Mouse (Mus musculus): ENCODE measurements around the gene Ralgps1.
A peak's percentile ranks its signal among the peaks of the same experiment; 100 is the strongest.

Ralgps1 gene

DNA sequence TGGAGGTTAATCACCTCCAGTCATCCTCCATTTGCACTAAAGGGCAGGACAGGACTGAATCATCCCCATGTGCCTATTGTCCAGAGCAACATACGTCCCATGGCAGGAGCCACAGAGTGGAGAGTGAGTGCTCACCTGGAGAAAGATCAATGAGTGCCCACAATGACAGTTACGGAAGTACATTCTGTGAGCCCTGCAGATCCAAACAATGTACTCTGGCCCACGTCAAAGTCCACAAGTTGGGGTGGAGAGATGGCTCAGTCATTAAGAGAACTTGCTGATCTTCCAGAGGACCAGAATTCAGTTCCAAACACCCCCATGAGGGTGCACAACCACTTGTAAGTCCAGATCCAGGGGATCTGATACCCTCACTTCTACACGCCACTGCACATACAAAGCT, 7.4 kb downstream of the Ralgps1 start:
- DNase-seq (ENCODE audit: extremely low spot score, low read depth, low spot score) = no peak

DNA sequence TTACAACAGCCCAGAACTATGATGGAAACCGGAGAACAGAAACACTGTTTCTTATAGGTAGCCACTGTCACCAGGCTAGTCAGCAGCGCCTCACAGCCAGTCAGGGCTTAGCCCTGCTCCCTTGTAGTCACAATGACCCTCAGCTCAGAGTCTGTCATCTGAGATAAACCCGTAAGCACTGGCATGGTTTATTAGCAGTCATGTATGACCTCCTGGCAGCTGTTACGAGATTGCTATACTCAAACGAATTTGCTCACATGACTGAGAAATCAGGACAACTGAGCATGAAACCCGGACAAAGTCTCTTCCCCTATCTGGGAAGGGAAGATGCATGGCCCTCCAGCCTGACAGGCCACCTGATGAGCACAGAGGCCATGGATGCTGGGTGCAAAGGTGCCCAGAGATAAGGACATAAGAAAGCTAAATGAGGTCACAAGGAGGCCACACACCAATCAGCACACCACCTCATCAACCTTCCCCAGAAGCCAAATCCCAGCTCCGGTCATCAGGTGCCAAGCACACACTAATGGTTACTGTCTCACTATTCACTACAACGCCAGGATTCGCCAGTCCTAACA, 10.1 kb downstream of the Ralgps1 start:
- DNase-seq (ENCODE audit: extremely low spot score, low read depth, low spot score) = no peak

DNA sequence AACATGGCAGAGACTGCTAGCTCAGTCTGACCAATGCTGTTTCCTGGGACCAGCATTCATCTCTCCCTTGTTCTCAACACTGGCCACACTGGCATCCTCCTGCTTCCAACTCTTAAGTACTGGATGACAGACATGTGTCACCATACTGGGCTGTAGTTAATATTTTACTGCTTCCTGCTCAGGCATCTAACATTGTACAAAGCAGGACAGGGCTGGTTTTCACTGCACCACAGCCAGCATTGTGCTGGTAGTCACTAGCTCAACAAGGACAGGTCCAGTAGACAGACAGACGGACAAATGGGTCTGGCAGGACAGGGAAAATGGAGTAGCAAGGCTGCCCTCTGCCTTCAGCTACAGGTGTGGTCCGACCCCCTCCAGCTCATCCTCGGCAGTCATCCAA, 10.7 kb downstream of the Ralgps1 start:
- no peak for DNase-seq (ENCODE audit: extremely low spot score, low read depth, low spot score)

DNA sequence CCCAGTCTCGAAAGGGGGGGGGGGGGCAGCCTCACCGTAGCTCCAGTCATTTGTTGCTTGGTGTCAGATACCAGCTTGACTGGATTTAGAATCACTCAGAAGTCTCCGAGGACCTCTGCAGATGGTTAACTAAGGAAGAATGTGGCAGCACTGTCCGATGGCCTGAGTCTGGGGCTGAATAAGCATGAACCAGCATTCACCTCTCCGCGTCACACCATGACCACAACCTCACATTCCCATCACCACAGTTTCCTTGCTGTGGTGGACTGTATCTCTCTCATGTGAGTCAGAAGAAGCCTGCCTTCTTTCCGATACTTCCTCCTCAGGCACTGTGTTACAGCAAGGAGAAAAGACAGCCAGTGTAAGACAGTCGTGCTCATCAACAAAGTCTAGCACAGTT, 12.1 kb downstream of the Ralgps1 start:
- DNase-seq (ENCODE audit: extremely low spot score, low read depth, low spot score) = no peak

DNA sequence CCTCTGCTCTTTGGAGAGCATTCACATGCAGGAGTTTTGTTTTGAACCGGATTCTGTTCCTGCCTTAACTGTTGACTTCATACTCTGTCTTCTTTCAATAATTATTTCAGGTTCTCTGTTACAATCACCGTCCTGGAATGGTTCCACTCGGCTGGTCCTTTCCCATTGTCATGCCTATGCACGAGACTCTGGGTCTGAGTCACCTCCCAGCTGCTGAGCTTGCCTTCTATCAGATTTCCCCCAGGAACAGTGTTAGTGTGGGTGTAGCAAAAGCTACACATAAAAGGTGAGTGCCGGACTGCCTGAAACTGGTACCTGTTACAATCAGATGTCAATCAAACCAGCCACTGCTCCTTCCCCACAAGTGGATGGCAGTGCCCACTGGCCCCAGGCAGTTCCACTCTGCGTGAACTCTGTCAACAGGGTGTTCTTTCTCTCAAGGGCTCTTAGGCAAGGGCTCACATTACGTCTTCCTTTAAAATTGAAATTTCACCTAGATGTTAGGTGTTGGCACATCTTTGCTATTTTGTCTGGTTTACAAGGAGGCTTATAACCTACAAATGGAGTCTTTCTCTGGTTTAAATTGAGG, 13.9 kb downstream of the Ralgps1 start:
- no peak for DNase-seq (ENCODE audit: extremely low spot score, low read depth, low spot score)

DNA sequence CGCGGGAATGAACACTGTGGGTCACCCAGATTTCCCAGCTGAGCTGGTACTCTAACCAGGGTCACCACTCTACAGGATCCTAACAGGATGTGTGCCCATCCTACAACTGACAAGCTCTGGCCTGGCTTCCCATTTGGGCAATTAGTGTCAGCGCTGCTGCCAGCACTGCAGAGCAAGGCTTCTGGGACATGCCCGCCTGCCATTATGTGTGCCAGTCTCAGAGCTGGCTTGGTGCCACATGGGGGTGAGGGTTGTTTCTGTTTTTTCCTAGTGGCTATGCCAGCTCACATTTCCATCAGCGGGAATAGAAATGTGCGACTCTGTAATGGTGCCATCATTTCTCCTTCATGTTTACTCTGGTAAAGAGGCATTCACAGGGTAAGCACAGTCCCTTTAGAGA, 15.7 kb downstream of the Ralgps1 start:
- no peak for DNase-seq (ENCODE audit: extremely low spot score, low read depth, low spot score)

DNA sequence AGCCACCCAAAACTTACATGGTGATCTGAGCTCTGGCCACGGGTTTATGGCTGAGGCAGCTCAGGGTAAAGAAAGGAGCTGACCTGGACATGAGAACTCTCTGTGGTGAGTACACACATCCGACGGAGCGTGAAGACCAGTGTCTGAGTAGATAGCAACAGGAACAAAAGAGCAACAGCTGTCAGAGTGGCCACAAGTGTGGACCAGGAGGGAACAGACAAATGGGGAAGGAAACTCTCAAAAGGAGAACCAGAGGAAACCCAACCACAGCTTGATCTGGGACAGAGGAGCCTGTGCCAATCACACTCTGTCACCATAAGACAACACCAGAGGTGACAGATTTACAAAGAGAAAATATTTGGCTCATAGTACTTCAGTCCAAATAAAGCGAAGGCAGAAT, 17.9 kb downstream of the Ralgps1 start:
- DNase-seq (ENCODE audit: extremely low spot score, low read depth, low spot score) = no peak

DNA sequence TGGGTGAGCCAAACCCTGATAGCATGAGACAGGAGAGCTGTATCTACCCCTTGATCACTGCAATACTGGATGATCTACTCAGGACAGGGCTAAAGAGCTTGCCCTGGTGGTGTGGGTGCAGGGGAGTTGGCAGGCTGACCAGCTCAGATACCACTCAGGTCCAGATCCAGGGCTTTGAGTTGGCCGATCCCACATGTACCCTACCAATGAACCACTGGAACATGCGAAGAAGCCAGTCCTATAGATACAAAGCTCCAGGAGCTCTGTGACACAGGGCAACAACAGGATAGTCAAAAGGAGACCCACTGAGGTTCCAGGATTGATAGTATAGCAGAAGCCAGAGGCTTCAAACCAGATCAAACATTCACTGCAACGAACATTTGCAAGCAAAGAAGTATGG, 19.8 kb downstream of the Ralgps1 start:
- DNase-seq (ENCODE audit: extremely low spot score, low read depth, low spot score) = no peak

DNA sequence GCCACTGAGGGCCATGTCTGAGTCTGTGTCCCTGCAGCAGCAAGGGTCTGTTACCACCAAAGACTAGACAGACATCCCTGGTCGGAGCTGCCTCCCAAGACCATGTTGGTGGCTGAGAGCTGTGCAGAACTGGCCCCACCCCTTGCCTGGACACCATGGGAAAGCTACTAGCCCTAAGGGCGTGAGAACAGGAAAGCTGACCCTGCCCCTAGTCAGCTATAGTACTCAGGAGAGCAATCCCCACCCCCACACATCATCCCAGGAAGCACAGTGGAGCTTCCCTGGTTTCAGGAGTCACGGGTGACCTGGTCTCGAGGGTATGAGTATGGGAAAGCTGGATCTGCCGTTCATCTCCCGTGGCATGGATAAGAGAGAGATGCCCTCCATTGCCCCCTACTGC, 20.4 kb downstream of the Ralgps1 start:
- DNase-seq (ENCODE audit: extremely low spot score, low read depth, low spot score) = no peak

DNA sequence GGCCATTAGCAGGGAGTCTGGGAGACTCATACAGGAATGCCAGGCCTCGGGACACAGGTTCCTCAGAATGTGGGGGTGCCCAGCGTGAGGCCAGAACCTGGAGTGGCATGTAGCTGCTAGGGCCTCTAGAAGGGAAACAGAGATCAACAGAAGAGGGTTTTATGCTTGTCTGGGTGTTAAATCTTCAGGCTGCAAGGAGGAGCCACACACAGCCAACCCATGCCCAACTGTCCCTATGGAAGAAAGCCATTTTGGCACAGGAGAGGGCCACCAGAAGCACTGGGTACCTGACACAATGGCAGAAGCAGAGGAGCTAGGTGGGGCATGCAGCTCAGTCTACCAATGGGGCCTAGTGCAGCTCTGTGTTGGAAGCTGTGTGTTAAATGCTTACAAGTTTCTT, 21.7 kb downstream of the Ralgps1 start:
- DNase-seq (ENCODE audit: extremely low spot score, low read depth, low spot score) = no peak

DNA sequence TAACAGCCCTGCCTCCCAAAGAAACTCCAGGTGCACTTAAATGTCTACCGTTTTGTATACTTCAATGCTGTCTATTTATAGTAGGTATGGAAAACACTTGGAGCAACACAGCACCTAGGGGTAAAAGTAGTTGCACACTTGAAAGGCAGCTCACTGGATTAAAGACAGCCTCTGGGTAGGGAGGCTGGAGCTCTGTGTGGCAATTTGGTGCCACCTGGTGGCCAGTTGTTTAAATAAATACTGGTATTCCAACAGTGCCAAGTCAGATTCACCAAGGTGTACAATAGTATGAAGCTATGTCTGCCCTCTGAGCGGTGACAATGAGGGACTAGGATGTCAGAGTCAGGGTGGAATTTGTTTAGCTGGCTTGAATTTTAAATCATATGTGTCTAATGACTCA, 22.2 kb downstream of the Ralgps1 start:
- DNase-seq (ENCODE audit: extremely low spot score, low read depth, low spot score) = peak; percentile 81

DNA sequence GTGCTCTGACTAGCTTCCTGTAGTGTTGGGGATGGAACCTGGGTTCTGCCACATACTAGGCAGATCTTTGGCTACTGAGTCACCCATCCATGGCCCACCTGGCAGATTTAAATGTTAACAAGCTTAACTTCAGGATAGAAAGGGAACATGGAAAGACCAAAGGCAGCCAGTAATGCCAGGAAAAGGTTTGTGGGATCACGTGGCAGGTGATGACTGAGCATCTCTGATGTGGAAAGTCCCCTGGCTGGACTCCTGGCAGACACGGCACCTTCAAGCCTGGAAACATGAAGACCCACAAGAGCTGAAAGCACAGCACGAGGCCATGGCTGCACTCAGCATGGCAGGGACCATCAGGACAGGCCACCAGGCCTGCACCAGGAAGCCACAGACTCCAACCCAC, 23.0 kb downstream of the Ralgps1 start:
- no peak for DNase-seq (ENCODE audit: extremely low spot score, low read depth, low spot score)

DNA sequence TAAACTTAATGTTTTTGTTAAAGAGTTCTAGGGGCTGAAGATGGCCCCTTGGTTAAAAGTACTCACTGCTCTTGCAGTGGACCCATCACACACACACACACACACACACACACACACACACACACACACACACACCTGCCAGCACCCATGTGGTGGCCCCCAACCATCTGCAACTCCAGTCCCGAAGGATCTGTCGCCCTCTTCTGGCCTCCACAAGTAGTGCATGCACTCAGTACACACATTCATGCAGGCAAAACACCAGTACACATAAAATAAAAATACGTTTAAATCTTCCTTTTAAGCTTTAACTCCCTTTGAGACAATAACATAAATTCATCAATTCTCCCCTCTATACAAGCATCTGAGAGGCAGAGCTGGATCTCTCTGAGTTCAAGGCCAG, 23.7 kb downstream of the Ralgps1 start:
- no peak for DNase-seq (ENCODE audit: extremely low spot score, low read depth, low spot score)

DNA sequence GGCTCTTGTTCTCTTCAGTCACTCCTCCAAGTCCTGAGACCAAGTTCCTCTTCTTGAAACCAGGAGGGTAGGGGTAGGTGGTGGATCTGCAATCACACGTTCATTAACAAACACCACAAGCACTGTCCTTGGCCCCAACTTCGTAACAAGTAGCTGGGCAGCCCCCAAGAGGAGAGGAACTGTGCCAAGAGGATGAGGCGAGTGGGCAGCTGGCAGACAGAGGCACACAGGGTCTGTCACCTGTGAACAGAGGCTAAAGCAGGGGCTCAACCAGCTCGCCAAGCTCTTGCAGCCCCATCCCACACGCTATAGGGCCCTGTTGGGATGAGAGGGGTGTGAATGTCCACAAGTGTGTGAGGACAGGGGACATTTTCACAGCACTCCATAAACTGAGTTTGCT, 24.5 kb downstream of the Ralgps1 start:
- DNase-seq (ENCODE audit: extremely low spot score, low read depth, low spot score) = no peak

DNA sequence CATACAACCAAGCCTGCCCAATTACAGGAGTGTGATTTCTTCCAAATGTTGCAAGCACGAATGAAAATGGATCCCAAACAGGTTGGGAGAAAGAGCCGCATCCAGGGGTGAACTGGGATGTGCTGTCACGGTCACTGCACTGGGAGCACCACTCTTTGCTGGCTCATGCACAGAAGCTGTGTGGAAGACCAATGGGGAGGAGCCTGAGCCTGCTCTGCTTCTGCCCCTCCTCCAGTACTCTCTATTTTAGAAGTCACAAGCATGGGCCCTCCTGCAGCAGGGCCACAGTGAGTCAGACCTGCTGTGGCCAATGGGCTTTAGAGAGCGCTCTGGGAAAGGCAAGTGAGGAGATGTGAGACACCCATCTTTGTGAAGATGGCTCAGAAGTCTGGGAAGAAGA, 25.3 kb downstream of the Ralgps1 start:
- DNase-seq (ENCODE audit: extremely low spot score, low read depth, low spot score) = no peak

DNA sequence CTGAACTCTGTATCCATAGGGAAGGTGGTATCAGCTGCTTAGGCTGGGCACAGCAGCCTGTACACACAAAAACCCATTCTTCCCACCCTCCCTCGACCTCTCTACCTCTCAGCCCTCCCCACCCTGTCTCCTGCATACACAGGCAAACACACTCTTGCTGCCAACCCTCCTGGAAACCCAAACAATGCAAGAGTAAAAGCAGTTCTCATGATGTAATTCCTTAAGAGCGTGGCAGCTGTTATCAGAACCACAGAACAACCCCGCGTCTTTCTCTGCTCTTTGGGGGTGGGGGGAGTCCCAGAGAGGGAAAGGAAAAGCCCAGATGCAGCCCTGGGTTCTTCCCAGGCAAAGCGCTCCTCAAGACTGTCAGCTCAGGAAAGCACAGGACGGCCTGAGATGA, 25.8 kb downstream of the Ralgps1 start:
- no peak for DNase-seq (ENCODE audit: extremely low spot score, low read depth, low spot score)

DNA sequence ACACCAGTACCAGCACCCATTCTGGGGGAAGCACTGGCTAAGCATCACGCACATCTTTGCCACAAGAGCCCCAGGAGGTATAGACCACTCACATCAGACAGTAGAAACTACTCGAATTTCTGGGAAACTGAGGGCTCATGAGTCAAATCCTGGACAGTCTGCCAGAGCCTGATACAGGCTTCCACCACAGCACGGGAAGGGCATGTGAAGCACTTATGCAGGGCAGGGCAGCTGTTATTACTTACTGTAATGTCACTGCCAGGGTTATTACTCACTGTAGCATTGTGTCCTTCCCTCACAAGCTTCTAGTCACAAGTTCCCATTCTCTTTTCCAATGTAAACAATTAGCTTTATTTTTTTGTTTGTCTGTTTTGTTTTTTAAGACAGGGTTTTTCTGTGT, 27.9 kb downstream of the Ralgps1 start:
- DNase-seq (ENCODE audit: extremely low spot score, low read depth, low spot score) = no peak

DNA sequence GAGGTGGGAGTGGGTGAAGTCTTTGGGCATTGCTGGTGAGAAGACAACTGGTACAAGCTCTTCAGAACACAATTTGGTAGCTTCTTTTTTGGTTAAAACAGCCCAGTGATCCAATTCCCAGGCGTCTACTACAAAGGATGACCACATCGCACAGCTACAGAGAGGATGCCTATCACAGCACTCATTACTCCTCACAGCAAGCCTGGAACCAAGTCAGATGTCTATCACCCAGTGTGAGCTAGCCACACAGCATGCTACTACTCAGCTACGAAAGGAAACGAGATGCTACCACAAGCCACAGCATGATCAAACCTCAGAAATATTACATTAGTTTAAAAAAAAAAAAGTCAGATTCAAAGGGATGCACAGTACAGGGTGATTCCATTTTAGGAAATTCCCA, 29.1 kb downstream of the Ralgps1 start:
- DNase-seq (ENCODE audit: extremely low spot score, low read depth, low spot score) = no peak

DNA sequence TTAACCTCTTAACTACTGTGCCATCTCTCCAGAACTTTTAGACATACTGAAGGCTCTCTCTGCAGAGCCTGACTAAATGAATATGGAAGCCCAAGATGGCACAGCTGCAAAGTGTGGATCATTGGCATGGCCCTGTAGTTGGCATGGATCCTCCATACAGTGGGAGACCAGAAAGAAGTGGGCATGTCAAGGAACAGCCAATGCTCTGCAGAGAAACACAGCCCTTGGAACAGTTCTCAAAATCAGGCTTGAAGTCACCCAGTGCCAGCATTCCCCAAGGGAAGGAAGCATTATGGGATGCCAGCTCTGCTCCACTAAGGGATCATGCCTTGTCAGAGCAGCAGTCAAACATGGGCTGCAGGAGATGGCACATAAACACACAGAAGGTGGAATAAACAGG, 35.5 kb downstream of the Ralgps1 start:
- no peak for DNase-seq (ENCODE audit: extremely low spot score, low read depth, low spot score)

DNA sequence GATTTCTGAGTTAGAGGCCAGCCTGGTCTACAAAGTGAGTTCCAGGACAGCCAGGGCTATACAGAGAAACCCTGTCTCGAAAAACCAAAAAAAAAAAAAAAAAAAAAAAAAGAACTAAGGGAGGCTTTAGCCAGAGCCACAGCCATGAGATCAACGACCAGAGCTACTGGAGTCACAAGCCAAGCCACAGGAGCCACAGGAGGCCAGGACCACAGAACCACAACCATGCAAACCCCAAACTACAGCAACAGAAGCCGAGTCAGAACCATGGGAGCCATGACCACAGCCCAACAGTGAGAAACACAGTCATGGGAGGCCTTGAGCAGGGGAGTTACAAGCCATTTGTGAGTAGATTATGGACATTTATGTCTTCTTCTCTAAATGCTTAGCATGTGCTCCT, 41.7 kb downstream of the Ralgps1 start:
- no peak for DNase-seq (ENCODE audit: extremely low spot score, low read depth, low spot score)

DNA sequence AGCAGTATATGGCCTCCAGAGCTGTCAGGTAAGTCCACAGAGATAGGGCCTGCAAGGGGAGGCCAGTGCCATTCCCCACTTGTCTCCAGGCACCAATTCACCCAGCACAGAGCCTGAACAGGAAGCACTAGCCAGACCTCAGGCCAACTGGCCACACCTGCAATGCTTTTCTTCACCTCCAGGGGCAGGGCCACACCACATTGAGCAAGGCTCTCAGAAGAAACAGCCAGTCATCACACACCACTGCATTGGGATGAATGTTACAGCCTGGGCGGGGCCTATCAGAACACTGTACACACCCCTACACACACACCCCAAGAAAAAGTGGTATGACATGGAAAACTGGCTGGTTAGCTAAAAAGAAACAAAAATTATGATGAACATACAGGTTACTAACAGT, 42.3 kb downstream of the Ralgps1 start:
- DNase-seq (ENCODE audit: extremely low spot score, low read depth, low spot score) = no peak

DNA sequence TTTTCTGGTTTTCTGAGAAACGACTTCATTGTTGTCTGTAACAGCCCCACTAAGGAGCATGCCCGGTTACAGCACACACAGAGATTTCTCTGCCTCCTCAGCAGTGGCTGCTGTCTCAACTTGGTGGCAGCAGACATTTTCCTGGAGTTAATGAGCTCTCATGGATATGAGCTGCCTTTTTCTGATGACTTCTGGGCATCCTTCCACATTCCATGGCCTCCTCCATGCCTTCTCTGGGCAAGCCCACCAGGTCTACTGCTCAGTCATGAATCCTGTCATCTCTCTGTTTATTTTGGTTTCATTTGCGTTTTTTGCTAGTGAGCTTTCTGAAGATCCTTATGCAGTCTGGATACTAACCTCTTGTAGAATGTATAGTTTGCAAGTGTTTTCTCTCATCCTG, 45.9 kb downstream of the Ralgps1 start:
- no peak for DNase-seq (ENCODE audit: extremely low spot score, low read depth, low spot score)

DNA sequence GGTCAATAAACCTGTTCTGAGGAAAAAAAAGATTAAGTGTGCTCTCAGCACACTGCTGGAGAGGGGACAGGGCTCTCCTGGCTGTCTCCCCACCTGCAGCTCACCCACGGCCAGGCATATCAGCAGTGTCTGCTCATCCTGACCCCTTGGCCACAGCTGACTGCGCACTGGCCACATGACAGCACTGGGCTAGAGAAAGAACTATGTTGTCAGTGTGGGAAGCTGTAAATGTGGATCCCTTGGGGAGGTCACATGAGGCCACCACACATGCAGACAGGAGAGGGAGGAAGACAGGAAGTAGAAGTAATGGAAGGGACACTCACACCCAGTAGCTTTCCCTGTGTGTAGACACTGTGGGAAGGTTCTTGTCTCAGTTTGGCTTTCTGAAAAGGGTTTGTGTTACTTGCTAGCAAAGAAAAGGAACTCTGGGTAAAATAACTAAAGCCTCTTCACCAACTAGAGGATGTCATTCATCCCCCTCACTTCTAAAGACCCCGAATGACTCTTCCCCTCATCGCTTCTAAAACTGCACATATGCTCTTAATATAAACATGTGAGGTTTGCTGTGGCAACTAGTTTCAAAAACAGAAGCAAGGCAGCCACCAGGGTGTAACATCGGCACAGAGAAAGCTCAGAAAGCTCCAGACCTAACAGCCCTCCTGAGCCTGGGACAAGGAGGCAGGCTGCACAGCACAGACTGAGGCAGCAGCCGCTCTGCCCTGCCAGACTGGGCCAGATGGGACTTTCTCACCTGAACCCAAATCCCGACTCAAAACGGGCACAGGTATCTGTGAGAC, 47.3 kb downstream of the Ralgps1 start:
- no peak for DNase-seq (ENCODE audit: extremely low spot score, low read depth, low spot score)

All from hindlimb bud, embryonic 11.5 days (tissue).